Mouse (Mus musculus): Measurements from ENCODE around the gene Naip2. TPM values are rescaled to one million over a fixed set of nuclear protein-coding genes. Genes with fewer than 3 reads are reported as not detected.

The Naip2 gene
- polyA plus RNA-seq, 1 experiment: not detected

DNA sequence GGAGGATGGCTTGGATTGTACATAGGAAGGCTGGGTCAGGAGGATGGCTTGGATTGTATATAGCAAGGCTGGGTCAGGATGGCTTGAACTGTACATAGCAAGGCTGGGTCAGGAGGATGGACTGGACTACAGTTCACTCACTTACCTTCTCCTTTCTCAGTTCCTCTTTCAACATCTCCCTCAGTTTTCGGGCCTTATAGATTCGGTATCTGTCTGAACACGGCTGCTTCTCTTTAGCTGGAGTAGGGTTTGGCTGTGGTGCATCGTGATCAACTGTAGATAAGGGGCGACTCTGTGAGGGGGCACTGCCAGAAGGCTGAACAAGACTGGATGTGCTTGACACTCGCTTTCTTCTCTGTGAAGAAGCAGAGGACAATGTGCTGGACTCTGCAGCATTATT lies 103.1 kb downstream of the Naip2 start:
- TF ChIP-seq EP300 (IDR thresholded peaks at IDR 0.05; ENCODE audit: insufficient read depth, low read depth, low read length) (no peak), CTCF (IDR thresholded peaks at IDR 0.05; ENCODE audit: low read depth, low read length) (no peak), POLR2A (IDR thresholded peaks at IDR 0.05; ENCODE audit: insufficient read depth, low read length) (no peak)
- Histone ChIP-seq H3K9ac (ENCODE audit: low read depth, poor library complexity, severe bottlenecking) (no peak overlapping the region), H3K27ac (ENCODE audit: insufficient read depth, low read length) (no peak overlapping the region), H3K27me3 (ENCODE audit: control insufficient read depth, insufficient read depth, low read length, poor library complexity, severe bottlenecking) (no peaks in the 10 kb centered on the region), H3K4me1 (ENCODE audit: control insufficient read depth, insufficient read depth, low read length) (peaks cover 1% of the 10 kb centered on the region), H3K36me3 (ENCODE audit: control insufficient read depth, insufficient read depth, low read length, poor library complexity, severe bottlenecking) (peaks cover 35% of the 10 kb centered on the region), H3K4me3 (ENCODE audit: low read depth, low read length) (no peak overlapping the region), H3K9me3 (replicated peaks; ENCODE audit: control insufficient read depth, insufficient read depth, low read length, poor library complexity, severe bottlenecking) (no peaks in the 10 kb centered on the region)

Other genes with a start within 250 kb of the Naip2 start
- 19.9 and 20.1 TPM in 2 replicates for gene Mccc2, start 186.5 kb downstream of the Naip2 start, polyA plus RNA-seq (2011; ENCODE audit: insufficient read depth, insufficient read length, low read depth, missing spikeins)
- 49.6 and 53.9 TPM in 2 replicates for gene Bdp1, start 98.0 kb downstream of the Naip2 start, polyA plus RNA-seq (2011; ENCODE audit: insufficient read depth, insufficient read length, low read depth, missing spikeins)
- 14.8 and 16.0 TPM in 2 replicates for gene Serf1, start 94.1 kb downstream of the Naip2 start, polyA plus RNA-seq (2011; ENCODE audit: insufficient read depth, insufficient read length, low read depth, missing spikeins)
- gene Smn1, start 77.2 kb downstream of the Naip2 start, polyA plus RNA-seq (2011; ENCODE audit: insufficient read depth, insufficient read length, low read depth, missing spikeins): 77.7 and 91.2 TPM in 2 replicates
- gene Naip5, start 44.2 kb upstream of the Naip2 start, polyA plus RNA-seq (2011; ENCODE audit: insufficient read depth, insufficient read length, low read depth, missing spikeins): not detected in 2 replicates
- gene Naip6, start 115.6 kb upstream of the Naip2 start, polyA plus RNA-seq (2011; ENCODE audit: insufficient read depth, insufficient read length, low read depth, missing spikeins): 0.35 and 0.39 TPM in 2 replicates